Mouse (Mus musculus): Measurements from ENCODE around the gene Pfkl.
"Not testable (repeated sequence)": the region's sequence is repeated elsewhere in the genome, so short reads cannot be mapped to it uniquely, and the experiment has no call there.

The Pfkl gene

DNA sequence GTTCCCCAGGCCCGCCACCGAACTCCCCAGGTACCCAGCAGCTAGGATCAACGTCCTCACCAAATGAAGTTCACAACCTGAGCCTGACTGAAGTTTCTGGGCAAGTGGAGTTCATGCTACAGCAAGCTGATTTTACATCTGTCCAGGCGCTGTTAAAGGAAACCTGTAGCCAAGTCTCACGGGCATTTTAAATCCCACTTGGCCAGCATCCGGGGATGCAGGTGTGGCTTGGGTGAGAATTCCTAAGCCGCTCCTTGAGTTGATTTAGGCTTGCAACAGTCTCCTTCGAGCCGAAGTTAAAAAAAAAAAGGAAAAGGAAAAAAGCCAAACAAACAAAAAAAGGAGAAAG, at the start of gene Pfkl:
TSS of gene Pfkl (minus strand) at position 139 of the 349 bp plus-strand sequence.
- no peak for DNase-seq (ENCODE audit: extremely low read depth, low read depth)

DNA sequence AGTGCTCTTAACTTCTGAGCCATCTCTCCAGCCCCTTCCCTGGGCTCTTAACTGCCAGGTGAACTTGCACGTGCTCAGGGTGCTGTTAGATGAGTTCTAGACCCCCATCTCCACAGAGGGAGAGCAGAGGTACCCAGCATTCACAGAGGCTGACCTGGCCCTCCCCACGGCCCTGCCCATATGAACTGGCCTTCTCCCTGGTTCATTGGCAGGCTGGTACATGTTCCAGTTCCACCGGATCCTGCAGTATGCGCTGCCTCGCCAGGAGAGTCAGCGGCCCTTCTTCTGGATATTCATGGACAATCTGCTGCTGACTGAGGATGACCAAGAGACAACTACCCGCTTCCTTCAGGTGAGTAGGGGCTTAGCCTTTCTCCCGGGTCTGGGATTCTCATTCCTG, 47.2 kb upstream of the Pfkl start:
- no peak for DNase-seq (ENCODE audit: extremely low read depth, low read depth)

- DNase-seq (ENCODE audit: extremely low read depth, low read depth) = no peak
These were observed 45.0 kb upstream of the Pfkl start for GRCm38 (mm10) chr10:78054633-78055565.

DNA sequence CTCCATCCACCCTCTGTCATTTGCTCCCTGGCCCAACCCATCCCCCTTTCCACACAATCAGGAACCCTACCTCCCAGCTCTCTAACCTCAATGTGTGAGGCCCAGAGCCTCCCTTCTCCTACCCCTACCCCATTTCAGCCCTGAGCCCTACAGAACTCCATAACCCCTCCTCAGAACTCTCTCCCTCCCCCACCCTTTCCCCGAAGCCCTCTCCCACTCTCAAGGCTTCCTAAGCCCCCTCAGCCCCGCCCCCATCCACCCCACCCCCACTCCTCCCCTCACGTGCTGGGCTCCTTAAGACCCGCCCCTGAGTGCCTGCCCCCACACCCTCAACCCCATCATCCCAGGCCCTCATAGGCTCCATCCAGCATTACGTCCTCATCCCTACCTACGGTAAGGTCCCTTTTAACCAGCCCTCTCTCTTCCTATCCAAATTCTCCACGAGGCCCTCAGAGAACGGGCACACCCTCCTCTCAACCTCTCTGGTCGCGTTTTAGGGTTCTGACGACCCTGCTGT, 39.7 kb upstream of the Pfkl start:
- DNase-seq (ENCODE audit: extremely low read depth, low read depth) = no peak

DNA sequence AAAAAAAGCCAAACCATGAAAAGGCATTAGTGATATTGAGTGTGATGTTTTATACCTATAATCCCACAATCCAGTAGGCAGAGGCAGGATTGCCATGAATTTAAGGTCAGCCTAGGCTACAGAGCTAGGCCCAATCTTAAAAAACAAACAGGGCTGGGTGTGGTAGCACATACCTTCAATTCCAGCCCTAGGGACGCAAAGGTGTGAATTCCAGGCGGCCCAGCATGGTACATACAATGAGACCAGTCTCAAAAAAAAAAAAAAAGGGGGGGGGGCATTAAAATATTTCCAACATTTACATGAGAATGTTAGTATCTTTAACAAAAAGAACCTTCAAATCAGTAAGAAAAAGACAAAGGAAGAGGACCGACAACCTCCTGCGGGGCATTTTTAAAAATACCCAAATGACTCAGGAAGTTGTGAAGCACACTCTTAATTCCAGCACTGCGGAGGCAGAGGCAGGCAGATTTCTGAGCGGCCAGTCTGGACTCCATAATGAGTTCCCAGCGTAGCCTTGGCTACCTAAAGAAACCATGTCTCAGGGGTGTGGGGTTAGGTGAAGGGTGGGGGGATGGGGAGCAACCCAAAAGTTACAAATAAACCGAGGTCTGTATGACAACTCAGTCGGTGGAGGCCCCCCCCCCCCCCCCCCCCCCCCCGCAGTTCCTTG, 38.3 kb upstream of the Pfkl start:
- no peak for DNase-seq (ENCODE audit: extremely low read depth, low read depth)

DNA sequence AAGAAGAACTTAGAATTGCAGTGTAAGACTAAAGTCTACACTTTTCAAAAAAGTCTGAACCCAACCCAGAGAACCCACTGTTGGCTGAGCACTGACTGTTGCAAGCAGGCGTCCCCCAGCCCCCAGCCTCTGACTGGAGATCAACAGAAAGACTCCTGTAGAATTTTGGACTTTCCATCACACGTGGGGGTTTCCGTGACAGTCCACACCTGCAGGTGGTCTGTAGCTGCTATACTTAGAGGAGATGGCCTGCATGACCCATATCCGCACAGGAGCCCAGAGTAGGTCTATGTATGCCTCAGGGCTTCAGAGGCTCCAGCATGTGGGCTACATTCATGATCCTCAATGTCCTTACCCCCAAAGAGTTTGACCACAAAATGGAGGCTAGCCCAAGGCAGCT, 36.5 kb upstream of the Pfkl start:
- DNase-seq (ENCODE audit: extremely low read depth, low read depth) = no peak

- DNase-seq (ENCODE audit: extremely low read depth, low read depth) = no peak
These were observed 34.6 kb upstream of the Pfkl start for GRCm38 (mm10) chr10:78044531-78044930.

- peak; percentile 45 for DNase-seq (ENCODE audit: extremely low read depth, low read depth)
These were observed 33.5 kb upstream of the Pfkl start, which contains the start of gene Aire for GRCm38 (mm10) chr10:78043406-78043836. Gene Aire, minus strand, starts transcription at chr10:78043610.

DNA sequence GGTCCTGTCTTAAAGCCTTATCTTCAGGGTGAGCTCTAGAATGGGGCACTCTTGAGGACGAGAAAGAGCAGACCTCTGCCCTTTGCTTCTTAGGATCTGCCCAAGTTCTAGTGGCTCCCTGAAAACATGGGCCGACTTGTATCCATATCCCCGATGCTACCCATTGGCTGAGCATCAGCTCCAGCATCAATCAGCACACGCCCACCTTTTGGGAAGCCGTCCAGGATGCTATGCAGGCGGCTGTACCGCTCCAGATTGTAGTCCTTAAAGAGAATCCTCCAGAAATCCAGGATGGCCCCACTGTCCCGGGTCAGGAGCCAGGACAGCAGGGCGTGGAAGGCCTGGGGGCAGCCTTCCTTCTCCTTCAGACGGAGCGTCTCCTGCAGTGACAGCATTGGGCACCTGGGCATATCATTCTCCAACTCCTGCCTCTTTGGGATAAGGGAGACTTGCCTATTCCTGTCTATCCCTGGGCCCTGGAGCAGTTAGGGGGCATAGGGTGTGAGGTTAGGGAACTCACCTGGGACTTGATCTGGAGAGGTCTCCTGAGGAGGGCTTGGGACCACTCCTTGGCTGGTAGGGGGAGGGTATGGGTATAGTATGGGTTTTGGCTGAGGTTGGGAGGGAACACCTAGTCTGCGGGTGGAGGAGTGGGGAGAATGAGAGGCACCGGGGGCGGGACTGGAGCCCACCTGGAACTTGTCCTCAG, 33.0 kb upstream of the Pfkl start:
- no peak for DNase-seq (ENCODE audit: extremely low read depth, low read depth)

- no peak for DNase-seq (ENCODE audit: extremely low read depth, low read depth)
These were observed 32.2 kb upstream of the Pfkl start for GRCm38 (mm10) chr10:78042096-78042495.

DNA sequence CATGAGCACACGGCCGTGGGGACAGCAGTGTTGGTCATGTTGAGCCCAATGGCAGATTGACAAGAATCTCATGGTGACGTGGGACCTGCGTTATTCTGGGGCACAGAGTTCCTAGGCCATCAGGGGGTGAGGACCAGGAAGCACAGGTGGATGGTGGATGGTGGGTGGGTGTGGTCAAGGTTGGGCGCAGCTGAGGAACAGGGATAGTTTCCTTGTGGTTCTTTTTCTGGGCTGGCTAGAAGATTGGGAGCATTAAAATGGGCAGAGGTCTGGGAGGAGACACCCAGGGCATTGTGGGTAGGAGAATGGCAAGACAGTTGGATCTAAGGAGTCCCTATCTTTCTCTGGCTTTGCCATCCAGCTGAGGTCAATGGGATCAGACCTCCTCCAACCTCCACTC, 31.8 kb upstream of the Pfkl start, which contains the start of gene Dnmt3l:
TSS of gene Dnmt3l (plus strand) at position 301 of the 400 bp plus-strand sequence.
- DNase-seq (ENCODE audit: extremely low read depth, low read depth) = no peak

GRCm38 (mm10) chr10:78037139-78037538, 27.3 kb upstream of the Pfkl start:
- no peak for DNase-seq (ENCODE audit: extremely low read depth, low read depth)

- no peak for DNase-seq (ENCODE audit: extremely low read depth, low read depth)
These were observed 22.1 kb upstream of the Pfkl start for GRCm38 (mm10) chr10:78031987-78032386.

GRCm38 (mm10) chr10:78029080-78029479, 19.2 kb upstream of the Pfkl start:
- DNase-seq (ENCODE audit: extremely low read depth, low read depth) = no peak

GRCm38 (mm10) chr10:78028129-78028528, 18.2 kb upstream of the Pfkl start:
- DNase-seq (ENCODE audit: extremely low read depth, low read depth) = peak; percentile 73

GRCm38 (mm10) chr10:78025453-78025852, 15.6 kb upstream of the Pfkl start:
- DNase-seq (ENCODE audit: extremely low read depth, low read depth) = not testable (repeated sequence)

DNA sequence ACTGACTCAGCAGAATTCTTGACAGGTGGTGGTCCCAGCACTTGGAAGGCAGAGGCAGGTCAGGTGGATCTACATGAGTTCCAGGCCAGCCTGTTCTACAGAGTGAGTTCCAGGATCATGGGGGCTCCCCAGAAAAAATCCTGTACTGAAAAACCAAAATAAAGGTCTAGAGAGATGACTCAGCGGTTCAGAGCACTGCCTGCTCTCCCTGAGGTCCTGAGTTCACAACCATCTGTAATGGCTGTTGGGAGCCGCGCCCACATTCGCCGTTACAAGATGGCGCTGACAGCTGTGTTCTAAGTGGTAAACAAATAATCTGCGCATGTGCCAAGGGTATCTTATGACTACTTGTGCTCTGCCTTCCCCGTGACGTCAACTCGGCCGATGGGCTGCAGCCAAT, 10.1 kb upstream of the Pfkl start:
- DNase-seq (ENCODE audit: extremely low read depth, low read depth) = peak; percentile 86

DNA sequence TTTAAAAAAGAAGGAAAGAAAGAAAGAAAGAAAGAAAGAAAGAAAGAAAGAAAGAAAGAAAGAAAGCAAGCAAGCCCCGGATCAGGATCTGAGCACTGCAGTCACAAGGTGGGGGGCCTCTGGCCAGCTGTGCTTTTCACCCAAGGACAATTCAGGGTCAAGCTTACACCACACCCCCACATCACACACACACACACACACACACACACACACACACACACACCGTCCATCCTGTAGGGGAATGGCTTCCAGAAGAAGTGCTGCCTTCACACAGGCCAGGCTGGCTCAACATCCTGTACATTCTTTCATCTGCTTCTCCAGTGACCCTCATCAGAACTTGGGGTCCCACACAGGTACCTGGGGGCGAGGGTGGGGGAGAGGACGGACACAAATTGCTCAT, 9.4 kb upstream of the Pfkl start:
- DNase-seq (ENCODE audit: extremely low read depth, low read depth) = no peak

- DNase-seq (ENCODE audit: extremely low read depth, low read depth) = peak; percentile 89
These were observed 8.9 kb upstream of the Pfkl start for GRCm38 (mm10) chr10:78018797-78019203.

GRCm38 (mm10) chr10:78016366-78016765, 6.5 kb upstream of the Pfkl start:
- no peak for DNase-seq (ENCODE audit: extremely low read depth, low read depth)

DNA sequence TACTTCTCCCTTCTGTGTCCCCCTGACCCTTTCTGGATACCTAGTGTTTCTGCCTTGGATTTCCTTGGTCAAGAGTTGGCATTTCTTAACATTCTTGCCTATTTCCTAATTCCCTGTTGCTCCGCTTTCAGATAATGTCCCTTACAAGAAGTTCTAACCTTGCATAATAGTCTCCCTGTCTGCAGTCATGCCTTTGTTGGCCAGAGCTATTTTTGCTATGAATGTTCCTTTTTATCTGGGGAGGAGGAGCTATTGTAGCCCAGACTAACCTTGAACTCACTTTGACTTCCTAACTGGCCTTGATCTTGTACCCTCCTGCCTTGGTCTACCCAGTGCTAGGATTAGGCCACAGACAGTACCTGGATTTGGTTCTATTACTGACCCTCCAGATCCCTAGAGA, 5.6 kb upstream of the Pfkl start:
- DNase-seq (ENCODE audit: extremely low read depth, low read depth) = no peak
